Mouse (Mus musculus): ENCODE measurements at regions not wholly inside any gene's neighbourhood (a gene's known extent, or its start where the extent isn't known, plus 50 kb on each side); places are given as distances from the start of the nearest gene placed in this dataset.

DNA sequence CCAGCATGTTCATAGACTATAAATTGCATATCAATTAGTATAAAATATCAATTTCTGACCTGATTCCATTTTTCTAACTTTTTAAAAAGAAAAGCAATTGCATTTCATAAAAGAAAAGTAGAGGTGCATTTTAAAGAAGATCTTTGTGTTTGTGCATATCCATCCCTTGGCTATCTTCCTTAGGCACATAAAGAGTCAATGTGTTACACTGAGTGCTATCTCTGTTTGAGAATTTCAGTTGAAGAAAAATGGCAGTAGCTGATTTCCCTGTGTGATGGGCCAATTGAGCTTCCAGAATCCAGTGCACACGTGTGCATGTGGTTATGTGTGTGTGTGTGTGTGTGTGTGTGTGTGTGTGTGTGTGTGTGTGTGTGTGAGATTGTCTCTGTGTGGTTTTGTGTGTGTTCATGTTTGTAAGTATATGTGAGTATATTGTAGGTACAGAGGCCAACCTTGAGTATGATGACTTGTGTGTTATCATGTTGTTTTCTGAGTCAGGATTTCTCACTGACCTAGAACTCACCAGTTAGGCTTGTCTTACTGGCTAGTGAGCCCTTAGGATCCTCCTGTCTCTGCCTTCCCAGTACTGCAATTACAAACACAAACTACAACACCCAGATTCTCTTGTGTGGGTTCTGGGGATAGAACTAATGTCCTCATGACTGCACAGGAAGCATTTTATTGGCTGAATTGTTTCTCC lies 249.6 kb downstream of the Cdk5rap2 start:
- no peak for ATAC-seq (ENCODE audit: insufficient number of reproducible peaks, low FRiP score, low TSS enrichment)

DNA sequence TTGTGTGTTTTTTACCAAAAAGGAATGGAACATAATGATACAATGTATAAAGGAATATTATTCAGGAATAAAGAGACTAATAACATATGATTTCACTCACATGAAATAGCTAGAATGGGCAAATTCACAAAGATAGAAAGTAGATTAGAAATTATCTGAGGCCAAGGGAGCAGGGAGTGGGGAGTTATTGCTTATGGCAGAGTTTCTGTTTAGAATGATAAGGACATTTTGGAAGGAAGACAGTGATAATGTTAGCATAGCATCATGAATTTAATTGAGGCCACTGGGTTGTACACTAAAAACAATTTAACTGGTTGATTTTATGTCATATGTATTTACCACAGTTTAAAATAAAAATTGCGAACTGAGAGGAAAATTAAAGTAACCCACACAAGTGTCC lies 250.2 kb downstream of the Cdk5rap2 start:
- no peak for ATAC-seq (ENCODE audit: insufficient number of reproducible peaks, low FRiP score, low TSS enrichment)

DNA sequence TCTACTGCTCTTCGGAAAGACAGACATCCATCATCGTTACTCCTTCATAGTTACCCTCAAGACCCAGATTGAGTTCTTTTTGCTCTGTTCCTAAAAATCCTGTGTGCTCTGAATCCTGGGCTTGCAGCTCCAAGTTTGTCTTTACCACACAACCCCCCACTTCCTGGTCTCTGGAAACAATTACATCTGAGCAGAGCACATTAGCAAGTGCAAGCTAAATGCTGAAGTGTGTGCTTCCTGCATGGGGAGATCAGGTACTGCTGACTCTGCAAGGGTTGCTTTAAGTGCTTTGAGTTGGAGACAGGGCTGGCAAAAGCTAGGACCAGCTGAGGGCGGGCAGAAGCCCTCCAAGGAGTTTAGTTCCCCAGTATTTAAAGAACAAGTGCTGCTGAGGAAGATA lies 257.1 kb downstream of the Cdk5rap2 start:
- no peak for ATAC-seq (ENCODE audit: insufficient number of reproducible peaks, low FRiP score, low TSS enrichment)

DNA sequence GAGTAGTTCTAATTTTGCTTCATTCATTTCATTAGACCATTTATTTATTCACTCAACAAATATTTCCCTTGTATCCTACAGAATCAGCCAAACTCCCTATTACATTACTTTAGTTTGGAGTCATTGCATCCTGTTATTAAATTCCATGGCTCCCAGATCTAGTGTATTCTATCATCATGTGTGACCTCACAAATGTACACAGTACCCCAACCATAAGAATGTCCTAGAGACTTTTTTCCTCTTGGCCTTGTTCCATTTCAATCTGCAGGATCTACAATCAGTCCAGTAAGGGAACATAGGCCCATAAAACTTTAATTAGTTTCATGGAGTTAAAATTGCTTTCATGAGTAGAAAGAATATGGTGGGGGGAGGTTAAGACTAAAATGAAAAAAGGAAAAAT lies 301.2 kb downstream of the Cdk5rap2 start:
- no peak for ATAC-seq (ENCODE audit: insufficient number of reproducible peaks, low FRiP score, low TSS enrichment)

DNA sequence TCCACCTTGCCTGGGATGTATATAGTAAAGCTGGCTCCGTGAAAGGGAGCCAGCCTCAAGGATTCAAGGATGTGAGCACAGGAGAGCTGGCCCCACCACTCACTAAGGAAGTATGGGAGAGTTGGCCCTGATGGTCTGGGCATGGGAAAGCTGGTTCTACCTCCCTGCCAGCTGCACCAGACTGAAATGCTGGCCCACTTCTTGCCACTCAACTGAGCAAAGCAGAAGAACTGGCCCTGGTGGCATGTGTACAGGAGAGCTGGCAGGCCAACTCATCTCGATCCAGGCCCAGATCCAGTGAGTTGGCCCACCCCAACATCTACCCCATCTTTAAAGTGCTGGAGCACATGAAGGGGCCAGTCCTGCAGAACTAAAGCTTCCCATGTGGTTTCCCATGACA lies 304.5 kb downstream of the Cdk5rap2 start:
- ATAC-seq (ENCODE audit: insufficient number of reproducible peaks, low FRiP score, low TSS enrichment): no peak

DNA sequence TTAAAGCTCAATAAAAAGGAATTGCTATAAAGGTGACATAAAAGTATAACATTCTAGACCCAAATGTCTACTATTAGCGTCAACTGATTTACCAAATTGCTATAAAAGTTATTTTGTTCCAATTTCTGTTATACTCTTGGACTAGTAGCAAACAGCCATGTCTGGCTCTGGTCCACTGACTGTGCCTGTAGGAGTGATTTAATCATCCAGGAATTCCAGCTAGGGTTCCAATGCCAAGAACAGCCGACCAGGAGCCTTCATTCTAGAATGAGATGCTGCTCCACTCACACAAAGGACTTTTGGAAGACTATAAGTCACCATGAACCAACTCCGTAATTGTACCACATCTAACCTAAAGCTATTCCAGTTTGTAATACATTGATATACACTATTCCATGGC lies 312.9 kb downstream of the Cdk5rap2 start:
- ATAC-seq (ENCODE audit: insufficient number of reproducible peaks, low FRiP score, low TSS enrichment): no peak

DNA sequence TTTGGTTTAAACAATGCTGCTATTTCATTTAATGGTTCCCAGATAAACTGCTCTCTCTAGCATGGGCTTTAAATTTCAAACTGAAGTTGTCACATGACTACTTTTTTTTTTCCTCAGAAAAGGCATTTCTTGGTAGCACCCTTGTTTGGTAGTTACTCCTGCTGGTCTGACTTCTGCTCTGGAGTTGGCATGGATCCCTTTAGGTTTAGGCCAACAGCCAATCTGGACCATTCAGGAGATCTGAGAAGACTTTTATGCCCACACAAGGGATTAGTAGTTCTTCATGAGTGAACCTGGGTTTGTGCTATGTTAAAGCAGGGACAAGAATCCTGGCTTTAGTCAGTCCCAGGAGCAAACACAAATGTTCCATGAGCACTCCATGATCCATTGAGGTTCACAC lies 332.0 kb downstream of the Cdk5rap2 start:
- ATAC-seq (ENCODE audit: insufficient number of reproducible peaks, low FRiP score, low TSS enrichment): no peak

DNA sequence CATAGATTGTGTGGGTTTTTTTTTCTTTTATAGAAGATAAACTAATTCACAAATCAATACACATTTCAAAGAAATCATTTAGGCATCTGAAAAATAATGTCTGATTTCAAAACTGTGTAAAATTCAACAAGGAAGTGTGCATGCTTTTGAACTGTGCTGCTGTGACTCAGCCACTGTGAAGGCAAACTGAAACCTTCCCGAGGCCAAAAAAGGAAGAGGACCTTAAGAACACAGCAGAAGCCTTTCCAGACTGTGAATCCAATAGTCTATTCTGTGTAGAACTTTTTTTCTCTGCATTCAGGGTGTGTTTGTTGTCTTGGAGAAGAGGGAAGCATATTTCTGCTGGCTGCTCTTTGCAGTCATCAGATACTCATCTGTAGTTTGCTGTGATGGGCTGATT lies 347.7 kb downstream of the Cdk5rap2 start:
- ATAC-seq (ENCODE audit: insufficient number of reproducible peaks, low FRiP score, low TSS enrichment): no peak

DNA sequence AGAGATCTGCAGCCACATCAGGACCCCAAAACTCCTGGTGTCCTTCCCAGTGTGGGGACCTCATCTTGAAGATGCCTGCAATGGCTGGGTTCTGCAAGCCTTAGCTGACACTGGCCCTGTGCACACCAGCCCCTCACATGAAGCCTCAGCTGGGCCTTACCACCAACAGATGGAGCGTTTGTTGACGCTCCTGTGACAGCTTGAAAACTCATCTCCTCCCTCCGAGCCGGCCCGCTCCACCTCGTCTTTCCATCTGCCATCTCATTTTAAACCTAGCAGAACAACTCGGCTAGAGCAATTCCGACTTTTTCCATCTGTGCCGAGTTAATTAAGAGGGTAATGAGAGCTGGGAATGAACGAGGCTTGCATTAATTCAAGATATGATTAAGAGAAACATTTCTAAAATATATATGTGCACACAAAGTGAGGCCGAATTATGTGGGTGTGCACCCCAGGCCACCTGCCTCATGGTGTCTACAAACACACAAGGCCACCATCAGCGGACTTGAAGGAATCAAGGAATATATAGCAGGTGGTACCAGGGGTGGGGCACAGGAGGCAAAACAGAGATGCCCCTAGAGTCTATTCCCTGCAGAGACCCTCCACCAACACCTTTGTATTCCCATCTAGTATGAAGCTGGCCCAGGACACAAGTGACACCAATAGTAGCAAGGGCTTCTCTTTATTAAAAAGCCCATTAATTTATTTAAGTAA lies 351.3 kb downstream of the Cdk5rap2 start:
- peak; percentile 78 for ATAC-seq (ENCODE audit: insufficient number of reproducible peaks, low FRiP score, low TSS enrichment)

DNA sequence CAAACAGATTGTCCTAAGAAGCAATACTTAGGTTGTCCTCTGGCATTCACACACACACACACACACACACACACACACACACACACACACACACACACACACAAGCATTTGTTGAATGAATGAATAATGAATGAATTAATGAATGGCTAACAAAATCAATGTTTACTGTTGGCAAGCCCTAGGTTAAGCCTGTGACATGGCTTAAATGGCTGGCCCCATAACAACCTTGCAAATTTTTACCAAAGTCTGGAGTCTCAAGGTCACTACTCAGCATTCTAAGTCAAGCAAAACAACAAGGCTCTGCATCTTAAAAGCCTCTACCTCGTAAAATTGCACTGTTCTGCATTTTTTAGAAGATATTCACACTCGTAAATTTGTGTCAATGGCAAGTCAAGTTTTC lies 357.1 kb downstream of the Cdk5rap2 start:
- ATAC-seq (ENCODE audit: insufficient number of reproducible peaks, low FRiP score, low TSS enrichment): no peak

DNA sequence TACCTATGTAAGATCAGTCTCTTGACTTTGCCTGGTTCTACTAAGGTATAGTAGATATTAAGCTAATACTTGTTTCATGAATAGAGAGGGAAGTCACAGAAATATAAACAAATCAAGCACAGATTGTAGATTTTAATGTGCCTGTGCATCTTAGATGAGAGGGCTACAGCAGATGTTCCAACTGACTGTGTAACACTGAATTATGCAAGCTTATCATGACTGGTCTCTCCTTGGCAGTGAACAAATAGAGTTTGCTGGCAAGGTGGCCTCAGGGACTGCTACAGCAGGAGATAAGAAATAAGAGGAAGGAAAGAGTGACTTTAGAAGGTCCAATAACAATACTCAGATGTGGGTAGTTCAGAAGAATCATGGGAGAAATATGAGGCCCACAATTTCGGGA lies 372.0 kb downstream of the Cdk5rap2 start:
- ATAC-seq (ENCODE audit: insufficient number of reproducible peaks, low FRiP score, low TSS enrichment): no peak

DNA sequence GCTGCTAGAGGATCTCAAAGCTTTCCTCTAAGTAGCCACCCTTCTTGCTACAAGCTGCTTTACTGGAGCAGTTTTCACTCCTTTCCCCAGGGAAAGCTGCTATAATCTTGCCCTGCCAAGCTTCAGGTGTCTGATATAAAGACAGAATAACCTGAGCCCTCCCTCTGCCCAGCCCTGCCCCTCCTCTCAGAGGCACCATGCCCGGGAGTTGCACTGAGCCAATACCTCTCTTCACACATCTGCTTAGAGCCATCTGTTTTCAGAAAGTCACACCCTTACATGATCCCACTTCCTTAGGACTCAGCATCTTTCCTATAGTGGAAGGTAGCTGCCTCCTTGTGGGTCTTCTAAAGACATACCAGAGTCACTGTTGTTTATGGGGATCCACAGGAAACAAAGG lies 374.3 kb downstream of the Cdk5rap2 start:
- no peak for ATAC-seq (ENCODE audit: insufficient number of reproducible peaks, low FRiP score, low TSS enrichment)

DNA sequence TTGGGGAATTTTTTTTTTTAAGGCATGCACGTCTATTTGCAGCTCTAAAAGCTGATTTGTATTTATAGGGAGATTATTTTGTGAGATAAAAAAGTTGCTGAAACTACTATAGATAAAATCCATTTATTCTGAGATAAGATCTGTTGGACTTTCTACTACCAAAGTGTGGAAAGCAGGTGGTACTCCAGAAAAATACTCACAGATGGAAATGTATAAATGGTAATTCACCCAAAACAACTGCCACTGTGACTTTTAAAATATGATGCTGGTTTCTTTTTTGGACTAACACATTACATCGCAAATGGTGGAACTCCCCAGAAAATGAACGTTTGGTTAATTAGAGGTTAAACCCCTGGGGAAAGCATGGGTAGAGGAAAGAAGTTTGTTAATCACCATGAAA lies 377.7 kb downstream of the Cdk5rap2 start:
- no peak for ATAC-seq (ENCODE audit: insufficient number of reproducible peaks, low FRiP score, low TSS enrichment)

DNA sequence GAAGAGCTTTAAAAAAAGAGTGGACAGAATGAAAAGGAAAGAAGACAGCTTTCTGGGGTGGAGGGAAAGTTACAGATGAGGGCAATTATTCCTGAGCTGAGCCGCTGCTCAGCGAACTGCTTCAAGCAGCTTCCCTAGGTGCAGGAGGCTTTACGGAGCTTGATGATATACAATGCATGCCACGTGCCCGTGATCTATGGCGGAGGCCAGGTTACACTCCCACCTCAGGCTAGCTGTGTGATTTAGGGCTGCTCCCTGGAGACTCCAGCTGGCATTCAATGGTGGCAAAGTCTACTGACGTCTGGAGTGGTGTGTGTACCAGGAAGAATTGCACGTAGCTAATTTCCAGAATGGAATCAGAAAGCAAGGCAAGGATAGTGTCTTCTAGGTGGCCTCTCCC lies 383.4 kb downstream of the Cdk5rap2 start:
- no peak for ATAC-seq (ENCODE audit: insufficient number of reproducible peaks, low FRiP score, low TSS enrichment)

DNA sequence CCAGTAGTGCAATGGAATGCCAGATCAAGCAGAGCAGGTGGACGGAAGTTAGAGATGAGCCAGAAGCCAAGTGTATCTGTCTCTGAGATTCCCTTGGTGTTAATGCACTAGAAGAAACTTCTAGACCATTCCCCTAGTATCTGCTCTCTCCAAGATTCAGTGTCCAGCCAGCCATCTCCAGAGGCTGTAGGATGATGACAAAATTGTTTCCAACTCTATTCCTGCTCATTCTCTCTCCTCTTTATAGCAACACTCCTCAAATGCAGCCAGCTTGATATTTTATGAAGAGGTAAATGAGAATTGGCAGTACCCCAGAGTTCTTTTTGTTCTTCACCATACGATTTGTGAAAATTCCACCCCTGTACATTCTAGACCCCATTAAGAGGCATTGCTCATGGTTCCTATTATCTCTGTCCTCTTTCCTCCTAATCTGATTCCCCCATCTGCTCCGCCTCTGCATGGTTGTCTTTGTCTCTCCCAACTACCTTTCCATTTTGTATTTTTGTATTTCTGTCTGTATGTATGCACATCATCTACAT lies 385.3 kb downstream of the Cdk5rap2 start:
- no peak for ATAC-seq (ENCODE audit: insufficient number of reproducible peaks, low FRiP score, low TSS enrichment)

DNA sequence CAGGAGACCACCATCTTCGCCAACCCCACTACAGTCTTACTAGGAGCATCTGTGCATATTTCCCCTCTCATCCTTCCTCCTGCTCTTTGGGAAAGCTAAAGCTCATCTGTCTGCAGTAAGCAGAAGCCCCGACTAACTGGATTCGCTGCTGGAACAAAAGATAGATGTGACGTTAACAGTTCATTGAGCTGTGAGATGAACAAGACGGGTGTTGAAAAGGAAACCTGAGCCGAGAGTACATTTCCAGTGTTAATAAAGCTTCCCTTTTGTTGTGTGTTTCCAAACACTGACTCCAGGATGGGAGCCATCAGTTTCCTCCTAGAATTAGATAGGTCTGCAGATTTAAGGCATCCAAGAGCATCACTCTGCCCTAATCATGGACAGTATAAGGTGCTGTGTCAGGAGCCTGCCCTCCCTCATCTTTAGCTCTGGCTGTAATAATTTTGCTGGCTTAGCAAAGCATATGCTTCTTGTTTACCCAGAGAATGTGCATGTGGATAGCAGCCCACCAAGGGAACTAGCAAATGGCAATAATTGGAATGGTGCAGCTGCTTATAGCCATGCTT lies 389.3 kb downstream of the Cdk5rap2 start:
- ATAC-seq (ENCODE audit: insufficient number of reproducible peaks, low FRiP score, low TSS enrichment): no peak

DNA sequence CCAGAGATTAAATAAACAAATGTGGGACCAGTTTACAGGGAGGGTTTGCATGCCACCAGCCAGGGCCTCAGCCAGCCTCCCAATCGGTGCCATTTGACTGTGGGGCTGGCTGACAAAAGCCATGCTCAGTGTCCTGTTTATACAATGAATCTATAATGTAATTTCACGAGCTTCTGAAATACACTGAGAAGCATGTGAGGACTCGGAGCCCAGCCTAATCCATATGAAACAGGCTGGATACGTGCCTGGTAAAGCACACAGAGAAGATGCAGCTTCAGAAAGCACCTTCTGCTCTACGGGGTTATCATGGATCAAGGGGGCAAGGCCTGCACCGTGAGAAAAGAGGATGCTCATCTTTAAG lies 398.0 kb downstream of the Cdk5rap2 start:
- no peak for ATAC-seq (ENCODE audit: insufficient number of reproducible peaks, low FRiP score, low TSS enrichment)

DNA sequence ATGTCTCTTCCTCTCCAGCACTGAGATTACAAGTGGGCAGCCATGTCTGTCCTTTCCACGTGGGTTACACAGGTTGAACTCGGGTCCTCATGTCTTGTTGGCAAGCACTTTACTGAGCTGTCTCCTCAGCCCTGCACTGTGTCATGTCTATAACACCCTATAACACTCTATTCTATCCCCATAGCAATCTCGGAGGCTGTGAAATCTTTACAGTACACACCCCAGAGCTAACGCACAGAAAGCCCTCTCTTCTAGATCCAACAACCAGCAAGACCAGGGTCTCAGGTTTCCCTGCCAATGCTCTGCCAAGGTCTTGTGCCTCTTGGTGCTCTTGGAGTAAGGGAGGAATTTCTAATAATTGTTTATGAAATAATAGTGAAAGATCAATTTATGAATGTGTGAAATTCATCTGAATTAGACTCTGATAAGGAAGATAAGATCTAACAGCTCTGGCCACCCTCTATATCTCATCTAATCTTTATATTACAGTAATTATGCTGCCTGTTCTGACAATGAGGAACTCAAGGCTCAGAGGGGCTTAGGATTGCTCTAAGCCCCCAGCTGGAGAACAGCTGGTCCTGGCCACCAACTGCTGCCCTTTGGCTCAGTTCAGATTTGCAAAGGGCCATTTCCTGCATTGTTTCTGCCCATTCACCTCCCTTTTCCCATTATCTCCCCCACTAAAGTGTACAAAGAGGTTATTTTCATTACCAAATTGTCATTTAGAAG lies 398.6 kb downstream of the Cdk5rap2 start:
- ATAC-seq (ENCODE audit: insufficient number of reproducible peaks, low FRiP score, low TSS enrichment): no peak

DNA sequence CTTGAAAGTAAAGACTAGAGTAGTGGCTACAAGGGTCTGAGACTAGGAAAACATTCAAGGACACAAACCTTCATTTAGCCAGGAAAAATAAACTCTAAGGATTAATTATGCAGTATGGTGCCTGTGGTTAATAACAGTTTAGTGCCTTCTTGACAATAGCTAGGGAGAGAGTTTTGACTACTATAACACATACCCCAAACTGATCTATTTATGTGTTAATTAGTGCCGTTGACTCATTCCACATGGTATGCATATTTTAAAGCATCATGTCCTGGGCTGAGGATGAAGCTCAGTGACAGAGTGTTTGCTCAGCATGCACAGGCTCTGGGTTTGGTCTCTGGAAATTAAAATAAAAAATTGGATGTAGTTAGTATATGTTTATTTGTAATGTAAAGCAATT lies 399.8 kb downstream of the Cdk5rap2 start:
- ATAC-seq (ENCODE audit: insufficient number of reproducible peaks, low FRiP score, low TSS enrichment): no peak

DNA sequence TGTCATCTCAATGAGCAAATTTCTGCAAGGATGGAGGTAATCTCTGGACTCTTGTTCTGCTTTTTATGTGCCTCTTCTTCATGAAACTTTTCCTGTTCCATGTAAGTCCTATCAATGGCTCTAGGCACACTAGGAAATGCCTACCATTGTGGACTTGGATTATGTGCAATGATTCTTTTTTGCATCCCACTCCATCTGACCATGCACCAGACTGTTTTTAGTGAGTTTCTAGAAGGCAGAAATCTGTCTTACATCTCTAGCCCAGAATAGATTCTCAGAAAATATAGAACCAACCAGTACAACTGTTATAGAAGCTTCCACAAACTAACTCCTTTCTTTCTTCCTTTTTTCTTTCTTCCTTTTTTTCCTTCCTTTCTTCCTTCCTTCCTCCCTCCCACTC lies 405.3 kb downstream of the Cdk5rap2 start:
- no peak for ATAC-seq (ENCODE audit: insufficient number of reproducible peaks, low FRiP score, low TSS enrichment)

DNA sequence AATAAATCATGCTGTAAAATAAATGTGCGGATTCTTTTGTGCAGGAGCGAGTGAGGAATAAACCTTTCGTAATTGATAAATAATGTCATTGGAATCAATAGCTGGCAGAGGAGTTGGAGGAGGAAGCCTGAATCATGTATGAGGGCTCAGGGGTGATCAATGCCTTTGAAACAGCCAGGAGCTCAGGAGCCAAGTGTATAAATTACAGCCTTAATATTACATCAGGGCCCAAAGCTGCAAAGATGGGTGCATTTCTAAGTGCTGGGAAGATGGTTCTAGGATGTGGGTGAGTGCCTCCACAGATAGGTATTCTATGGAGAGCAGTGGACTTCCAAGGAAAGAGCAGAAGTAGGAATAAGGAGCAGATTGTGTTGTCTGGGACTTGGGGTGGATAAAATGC lies 417.0 kb downstream of the Cdk5rap2 start:
- no peak for ATAC-seq (ENCODE audit: insufficient number of reproducible peaks, low FRiP score, low TSS enrichment)

Measured in cerebellum, adult (tissue).